Mouse (Mus musculus): ENCODE results near the gene Cavin2. TPM values are rescaled to one million over a fixed set of nuclear protein-coding genes. Genes with fewer than 3 reads are reported as not detected.

Cavin2 gene
- polyA plus RNA-seq, 1 experiment, result 10.1 TPM

GRCm38 (mm10) chr1:51315476-51315875, 26.6 kb downstream of the Cavin2 start:
- no peak for TF ChIP-seq POLR2A (IDR thresholded peaks at IDR 0.05; ENCODE audit: low read depth, low read length)
- no peak for TF ChIP-seq CTCF (IDR thresholded peaks at IDR 0.05; ENCODE audit: extremely low read depth, insufficient read length, insufficient replicate concordance, low read depth, low read length)
- no peaks in the 10 kb centered on the region for H3K4me1 ChIP-seq (ENCODE audit: control insufficient read depth, insufficient read depth, insufficient read length, low read length)
- no peaks in the 10 kb centered on the region for H3K27me3 ChIP-seq (ENCODE audit: control insufficient read depth, insufficient read depth, low read length)
- WGBS, result 47% methylated on average over 2 of the region's 2 CpGs
- no peaks in the 10 kb centered on the region for H3K36me3 ChIP-seq (ENCODE audit: control insufficient read depth, insufficient read depth, low read length)
- H3K4me3 ChIP-seq (ENCODE audit: low read depth, low read length), result no peak overlapping the region
- no peak overlapping the region for H3K27ac ChIP-seq (ENCODE audit: insufficient read depth, low read depth, low read length)

DNA sequence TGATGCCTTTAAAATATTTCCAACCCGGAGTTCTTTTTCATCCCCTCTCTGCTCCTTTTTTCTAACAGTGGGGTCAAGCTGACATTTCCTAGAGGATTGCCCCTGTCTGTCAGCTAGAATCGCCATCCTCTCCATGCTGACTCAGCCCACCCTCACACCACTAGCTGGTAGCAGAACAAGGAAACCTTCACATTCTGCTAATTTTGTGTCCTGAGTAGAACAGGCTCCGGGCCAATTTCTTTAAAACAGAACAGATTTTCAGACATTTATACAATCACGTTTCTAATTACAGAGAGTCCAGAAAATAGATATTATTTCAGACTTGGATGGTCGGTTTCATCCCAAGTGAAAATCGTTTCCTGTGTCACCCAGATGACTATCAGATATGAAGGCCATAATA, 34.6 kb downstream of the Cavin2 start:
- no peaks in the 10 kb centered on the region for H3K4me1 ChIP-seq (ENCODE audit: control insufficient read depth, insufficient read depth, insufficient read length, low read length)
- H3K36me3 ChIP-seq (ENCODE audit: control insufficient read depth, insufficient read depth, low read length), result no peaks in the 10 kb centered on the region
- H3K27ac ChIP-seq (ENCODE audit: insufficient read depth, low read depth, low read length), result no peak overlapping the region
- TF ChIP-seq POLR2A (IDR thresholded peaks at IDR 0.05; ENCODE audit: low read depth, low read length) (no peak), CTCF (IDR thresholded peaks at IDR 0.05; ENCODE audit: extremely low read depth, insufficient read length, insufficient replicate concordance, low read depth, low read length) (no peak)
- no peak overlapping the region for H3K4me3 ChIP-seq (ENCODE audit: low read depth, low read length)
- WGBS, result 80% methylated on average over 6 of the region's 6 CpGs
- H3K27me3 ChIP-seq (ENCODE audit: control insufficient read depth, insufficient read depth, low read length), result no peaks in the 10 kb centered on the region

- H3K4me1 ChIP-seq (ENCODE audit: control insufficient read depth, insufficient read depth, insufficient read length, low read length), result no peaks in the 10 kb centered on the region
- H3K27me3 ChIP-seq (ENCODE audit: control insufficient read depth, insufficient read depth, low read length), result no peaks in the 10 kb centered on the region
- no peak overlapping the region for H3K4me3 ChIP-seq (ENCODE audit: low read depth, low read length)
- H3K36me3 ChIP-seq (ENCODE audit: control insufficient read depth, insufficient read depth, low read length), result no peaks in the 10 kb centered on the region
- 86% methylated on average over 1 of the region's 1 CpGs for WGBS
- no peak overlapping the region for H3K27ac ChIP-seq (ENCODE audit: insufficient read depth, low read depth, low read length)
- no peak for TF ChIP-seq CTCF (IDR thresholded peaks at IDR 0.05; ENCODE audit: extremely low read depth, insufficient read length, insufficient replicate concordance, low read depth, low read length)
- no peak for TF ChIP-seq POLR2A (IDR thresholded peaks at IDR 0.05; ENCODE audit: low read depth, low read length)
These were observed 39.6 kb downstream of the Cavin2 start for GRCm38 (mm10) chr1:51328541-51328940.

GRCm38 (mm10) chr1:51332986-51333385, 44.1 kb downstream of the Cavin2 start:
- Histone ChIP-seq H3K4me3 (ENCODE audit: low read depth, low read length) (no peak overlapping the region), H3K4me1 (ENCODE audit: control insufficient read depth, insufficient read depth, insufficient read length, low read length) (no peaks in the 10 kb centered on the region), H3K27ac (ENCODE audit: insufficient read depth, low read depth, low read length) (no peak overlapping the region), H3K27me3 (ENCODE audit: control insufficient read depth, insufficient read depth, low read length) (no peaks in the 10 kb centered on the region), H3K36me3 (ENCODE audit: control insufficient read depth, insufficient read depth, low read length) (no peaks in the 10 kb centered on the region)
- TF ChIP-seq POLR2A (IDR thresholded peaks at IDR 0.05; ENCODE audit: low read depth, low read length), result no peak
- no peak for TF ChIP-seq CTCF (IDR thresholded peaks at IDR 0.05; ENCODE audit: extremely low read depth, insufficient read length, insufficient replicate concordance, low read depth, low read length)
- 32% methylated on average over 6 of the region's 6 CpGs for WGBS

- WGBS, result 10% methylated on average over 18 of the region's 18 CpGs
- H3K4me1 ChIP-seq (ENCODE audit: control insufficient read depth, insufficient read depth, insufficient read length, low read length), result no peaks in the 10 kb centered on the region
- no peaks in the 10 kb centered on the region for H3K27me3 ChIP-seq (ENCODE audit: control insufficient read depth, insufficient read depth, low read length)
- no peaks in the 10 kb centered on the region for H3K36me3 ChIP-seq (ENCODE audit: control insufficient read depth, insufficient read depth, low read length)
- H3K27ac ChIP-seq (ENCODE audit: insufficient read depth, low read depth, low read length), result no peak overlapping the region
- peak overlapping the region; percentile 17 for H3K4me3 ChIP-seq (ENCODE audit: low read depth, low read length)
- peak; percentile 65; the same call in 1 of the 2 replicates for TF ChIP-seq CTCF (IDR thresholded peaks at IDR 0.05; ENCODE audit: extremely low read depth, insufficient read length, insufficient replicate concordance, low read depth, low read length)
- TF ChIP-seq POLR2A (IDR thresholded peaks at IDR 0.05; ENCODE audit: low read depth, low read length), result no peak
These were observed 44.8 kb downstream of the Cavin2 start for GRCm38 (mm10) chr1:51333557-51334285.

GRCm38 (mm10) chr1:51334289-51334688, 45.4 kb downstream of the Cavin2 start:
- Histone ChIP-seq H3K36me3 (ENCODE audit: control insufficient read depth, insufficient read depth, low read length) (no peaks in the 10 kb centered on the region), H3K27ac (ENCODE audit: insufficient read depth, low read depth, low read length) (no peak overlapping the region), H3K27me3 (ENCODE audit: control insufficient read depth, insufficient read depth, low read length) (no peaks in the 10 kb centered on the region), H3K4me3 (ENCODE audit: low read depth, low read length) (no peak overlapping the region), H3K4me1 (ENCODE audit: control insufficient read depth, insufficient read depth, insufficient read length, low read length) (no peaks in the 10 kb centered on the region)
- 24% methylated on average over 6 of the region's 6 CpGs for WGBS
- TF ChIP-seq CTCF (IDR thresholded peaks at IDR 0.05; ENCODE audit: extremely low read depth, insufficient read length, insufficient replicate concordance, low read depth, low read length), result no peak
- TF ChIP-seq POLR2A (IDR thresholded peaks at IDR 0.05; ENCODE audit: low read depth, low read length), result no peak

DNA sequence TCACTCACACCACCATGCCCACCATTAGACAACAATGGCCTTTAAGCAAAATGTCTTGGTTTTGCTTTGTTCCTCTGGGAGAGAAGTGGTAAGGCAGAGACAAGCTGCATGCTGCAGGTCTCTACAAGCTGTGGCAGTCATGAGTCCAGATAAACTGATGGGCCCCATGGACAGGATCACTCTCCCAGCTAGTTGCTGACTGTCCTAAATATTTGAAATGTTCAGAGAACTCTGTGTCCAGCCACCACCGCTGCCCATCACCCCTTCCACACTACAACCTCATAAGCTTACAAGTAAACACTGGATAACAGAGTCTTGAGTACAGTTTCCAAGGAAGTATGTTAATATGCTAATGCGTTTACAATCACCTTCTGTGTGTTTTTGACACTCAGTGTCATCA, 46.2 kb downstream of the Cavin2 start:
- WGBS, result 85% methylated on average over 2 of the region's 2 CpGs
- no peaks in the 10 kb centered on the region for H3K27me3 ChIP-seq (ENCODE audit: control insufficient read depth, insufficient read depth, low read length)
- H3K4me1 ChIP-seq (ENCODE audit: control insufficient read depth, insufficient read depth, insufficient read length, low read length), result no peaks in the 10 kb centered on the region
- TF ChIP-seq POLR2A (IDR thresholded peaks at IDR 0.05; ENCODE audit: low read depth, low read length), result no peak
- TF ChIP-seq CTCF (IDR thresholded peaks at IDR 0.05; ENCODE audit: extremely low read depth, insufficient read length, insufficient replicate concordance, low read depth, low read length), result no peak
- H3K4me3 ChIP-seq (ENCODE audit: low read depth, low read length), result no peak overlapping the region
- no peaks in the 10 kb centered on the region for H3K36me3 ChIP-seq (ENCODE audit: control insufficient read depth, insufficient read depth, low read length)
- H3K27ac ChIP-seq (ENCODE audit: insufficient read depth, low read depth, low read length), result no peak overlapping the region
